Mouse (Mus musculus) lung, postnatal 0 days (tissue): ENCODE results near the gene Galk1.

ENCODE experiments used
- CTCF ChIP-seq: IDR thresholded peaks from 2 replicates; pipeline ENCODE4 v1.5.1; 2016; ENCODE audit warnings: antibody characterized with exemption, mild to moderate bottlenecking
- EP300 ChIP-seq: IDR thresholded peaks from 2 replicates; pipeline ENCODE4 v1.6.1; 2016; ENCODE audit warnings: antibody characterized with exemption, mild to moderate bottlenecking, control low read depth

GRCm38 (mm10) chr11:116004186-116004823 lies 8.2 kb downstream of the Galk1 start:
- no peak for TF ChIP-seq CTCF
- TF ChIP-seq EP300, result no peak
